Mouse (Mus musculus) ES-Bruce4 (cell line): Measurements from ENCODE around the gene Timd2.

Experiments
- CTCF ChIP-seq: IDR thresholded peaks from one replicate; pipeline ENCODE4 v1.8.1; 2011; ENCODE audit warnings: low read depth, low read length
- EP300 ChIP-seq: IDR thresholded peaks from 2 replicates; pipeline ENCODE4 v1.6.1; 2011; ENCODE audit warnings: low read depth, low read length; ENCODE audit not compliant: insufficient read depth
- POLR2A ChIP-seq: IDR thresholded peaks from one replicate; pipeline ENCODE4 v1.8.1; 2011; ENCODE audit warnings: low read length; ENCODE audit not compliant: insufficient read depth

DNA sequence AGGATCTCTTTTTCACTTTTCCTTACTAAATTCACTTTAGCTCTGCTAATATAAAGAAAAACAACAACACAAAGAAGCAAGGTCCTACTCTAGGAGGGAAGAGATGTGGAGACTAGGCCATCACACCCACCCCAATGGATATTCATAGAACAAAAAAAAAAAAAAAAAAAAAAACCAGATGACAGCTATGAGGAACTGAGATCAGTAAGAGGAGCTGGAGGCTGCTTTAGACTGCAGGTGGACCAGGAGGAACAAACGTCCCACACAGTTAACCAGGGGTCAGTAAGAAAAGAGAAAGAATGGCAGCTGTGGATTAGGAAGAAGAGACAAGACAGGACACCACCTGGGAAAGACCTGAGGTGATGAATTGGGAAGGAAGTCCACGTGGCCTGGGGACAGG lies 41.1 kb upstream of the Timd2 start:
- TF ChIP-seq EP300 (no peak), CTCF (no peak), POLR2A (no peak)
